Mouse (Mus musculus): ENCODE measurements around the gene Ninl. TPM values are rescaled to one million over a fixed set of nuclear protein-coding genes. Genes with fewer than 3 reads are reported as not detected.
"Not testable (repeated sequence)": the region's sequence is repeated elsewhere in the genome, so short reads cannot be mapped to it uniquely, and the experiment has no call there.

Ninl gene
- total RNA-seq, 2 experiments from 2014 or later: 5.2 to 5.8 TPM

- DNase-seq (ENCODE audit: low spot score in 2 of 2): no peak
Observed at GRCm38 (mm10) chr2:150964641-150965040, 74.5 kb downstream of the Ninl start.

GRCm38 (mm10) chr2:150963246-150963645 lies 75.9 kb downstream of the Ninl start:
- DNase-seq (ENCODE audit: low spot score in 2 of 2): no peak
- intact Hi-C loops (cut with DNase I): no loop called here

More at GRCm38 (mm10) chr2:150964641-150965040, 74.5 kb downstream of the Ninl start:
- intact Hi-C loops (cut with DNase I): no loop called here

DNA sequence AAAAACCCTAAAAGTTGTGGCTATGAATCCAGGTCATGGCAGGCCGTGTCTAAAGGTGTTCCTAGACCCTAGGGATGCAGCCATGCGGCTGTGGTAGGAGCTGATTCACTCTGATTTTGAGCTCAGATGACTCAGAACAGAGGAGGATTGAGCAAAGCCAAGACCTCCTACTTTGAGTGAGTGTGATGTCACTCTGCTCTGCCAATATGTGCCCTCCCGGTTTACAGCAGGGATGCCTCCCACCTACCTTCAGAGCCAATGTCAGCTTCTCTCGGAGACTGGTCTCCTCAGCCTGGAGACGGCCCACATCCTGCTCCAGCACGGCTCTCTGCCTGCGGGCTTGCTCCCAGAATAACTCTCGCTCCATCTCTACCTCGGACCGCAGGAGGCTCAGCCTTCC lies 79.7 kb downstream of the Ninl start:
- peak; percentile 6 to 25 for DNase-seq (ENCODE audit: low spot score in 2 of 2)
- intact Hi-C loops (cut with DNase I): no loop called here

DNA sequence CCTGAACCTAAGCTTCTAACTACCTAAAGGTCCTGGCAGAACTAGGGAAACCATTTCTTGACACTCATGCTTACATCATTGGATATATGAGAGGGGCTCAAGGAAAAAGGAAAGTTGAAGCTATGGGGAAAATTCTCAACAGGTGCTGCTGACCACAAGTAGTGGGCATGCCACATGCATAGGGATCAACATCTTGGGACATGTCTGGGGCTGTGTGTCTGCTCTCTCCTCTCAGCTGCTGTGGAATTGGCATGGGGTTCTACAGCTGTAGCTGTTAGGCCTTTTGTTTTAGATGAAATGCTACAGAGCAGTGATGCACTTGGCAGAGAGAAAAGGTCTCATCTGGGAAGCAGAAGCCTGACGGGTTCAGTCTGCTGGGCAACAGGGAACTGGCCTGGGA lies 83.3 kb downstream of the Ninl start:
- no peak for DNase-seq (ENCODE audit: low spot score in 2 of 2)
- intact Hi-C loops (cut with DNase I): no loop called here

GRCm38 (mm10) chr2:150951201-150951600 lies 88.0 kb downstream of the Ninl start:
- intact Hi-C loops (cut with DNase I): no loop called here
- no peak for DNase-seq (ENCODE audit: low spot score in 2 of 2)

DNA sequence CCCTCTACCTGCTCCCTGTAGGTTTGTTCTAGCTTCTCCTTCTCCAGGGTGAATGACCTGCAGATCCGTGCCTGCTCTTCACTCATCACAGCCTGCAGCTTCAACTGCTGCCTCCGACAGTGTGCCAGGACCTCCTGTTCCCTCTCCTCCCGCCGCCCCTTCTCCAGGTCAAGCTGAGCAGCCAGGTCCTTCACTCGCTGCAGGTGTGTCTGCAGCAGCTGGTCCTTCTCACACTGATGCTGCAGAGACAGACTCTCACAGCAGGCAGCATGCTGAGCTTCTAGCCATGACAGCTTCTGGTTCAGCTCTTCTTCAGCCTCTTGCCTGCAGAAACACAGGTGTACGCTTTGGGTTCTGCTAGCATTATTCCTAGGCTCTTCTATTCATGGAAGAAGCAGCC lies 89.1 kb downstream of the Ninl start:
- intact Hi-C loops (cut with DNase I): no loop called here

GRCm38 (mm10) chr2:150949652-150950051 lies 89.5 kb downstream of the Ninl start:
- no peak for DNase-seq (ENCODE audit: low spot score in 2 of 2)
- intact Hi-C loops (cut with DNase I): no loop called here

More for the DNA sequence above, 89.1 kb downstream of the Ninl start:
- no peak for DNase-seq (ENCODE audit: low spot score in 2 of 2)

DNA sequence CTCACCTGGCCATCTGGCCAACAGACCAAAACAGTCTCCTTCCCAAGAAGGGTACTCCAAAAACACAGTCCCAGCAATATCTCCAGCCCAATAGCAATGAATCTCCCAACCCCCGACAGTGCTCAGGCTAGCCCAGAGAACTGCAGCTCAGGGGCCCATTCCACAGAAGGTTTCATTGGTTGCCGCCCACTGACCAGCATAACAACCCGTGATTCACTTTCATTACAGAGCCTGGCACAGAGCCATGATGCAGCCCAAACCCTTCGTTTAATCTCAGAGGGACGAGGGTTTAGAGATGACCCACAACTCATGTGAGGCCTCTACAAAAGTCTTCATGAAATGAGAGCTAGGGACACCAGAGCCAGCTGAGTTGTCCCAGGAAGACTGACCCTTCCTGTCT lies 90.4 kb downstream of the Ninl start:
- intact Hi-C loops (cut with DNase I): no loop called here
- DNase-seq (ENCODE audit: low spot score in 2 of 2): no peak

- DNase-seq (ENCODE audit: low spot score in 2 of 2); intact Hi-C loops (cut with DNase I): not testable (repeated sequence)
Observed at GRCm38 (mm10) chr2:150947880-150948611, 91.1 kb downstream of the Ninl start.

DNA sequence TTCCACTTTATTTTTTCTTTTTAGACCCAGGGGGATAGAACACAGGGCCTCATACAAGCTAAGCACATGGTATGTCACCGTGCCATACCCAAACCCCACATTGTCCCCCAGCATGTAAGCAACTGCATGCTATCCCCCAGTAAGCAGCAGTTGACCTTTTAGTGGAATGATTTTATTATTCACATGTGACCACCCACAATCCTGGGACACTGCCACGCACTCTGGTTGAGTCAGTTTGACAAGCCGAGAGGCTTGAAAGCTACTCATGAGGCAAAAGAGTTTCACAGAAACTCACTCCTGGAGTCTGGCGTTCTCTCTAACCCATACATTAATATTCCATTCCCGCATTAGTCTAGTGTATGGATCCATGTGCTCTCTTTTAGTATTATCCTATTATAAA lies 91.8 kb downstream of the Ninl start:
- DNase-seq (ENCODE audit: low spot score in 2 of 2); intact Hi-C loops (cut with DNase I): not testable (repeated sequence)

GRCm38 (mm10) chr2:150944017-150944416 lies 95.2 kb downstream of the Ninl start:
- no peak for DNase-seq (ENCODE audit: low spot score in 2 of 2)
- intact Hi-C loops (cut with DNase I): no loop called here

DNA sequence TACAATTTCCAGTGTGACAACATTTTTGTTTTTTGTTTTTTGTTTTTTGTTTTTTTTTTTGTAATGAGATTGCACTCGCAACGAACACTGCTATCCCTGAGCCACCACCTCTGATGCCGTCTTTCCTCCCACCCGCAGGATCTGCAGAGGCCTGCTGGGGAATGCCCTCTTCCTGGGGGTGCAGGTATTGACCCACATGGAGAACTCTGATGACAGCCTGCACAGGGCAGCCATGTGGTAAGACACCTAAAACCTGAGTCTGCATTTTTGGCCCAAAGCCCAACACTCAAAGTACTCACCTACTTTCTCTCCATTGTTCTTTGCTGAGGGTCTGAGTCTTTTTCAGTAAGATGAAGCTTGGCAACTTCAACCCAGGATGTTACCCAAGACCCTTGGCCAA lies 104.5 kb downstream of the Ninl start:
- no peak for DNase-seq (ENCODE audit: low spot score in 2 of 2)
- intact Hi-C loops (cut with DNase I): no loop called here

DNA sequence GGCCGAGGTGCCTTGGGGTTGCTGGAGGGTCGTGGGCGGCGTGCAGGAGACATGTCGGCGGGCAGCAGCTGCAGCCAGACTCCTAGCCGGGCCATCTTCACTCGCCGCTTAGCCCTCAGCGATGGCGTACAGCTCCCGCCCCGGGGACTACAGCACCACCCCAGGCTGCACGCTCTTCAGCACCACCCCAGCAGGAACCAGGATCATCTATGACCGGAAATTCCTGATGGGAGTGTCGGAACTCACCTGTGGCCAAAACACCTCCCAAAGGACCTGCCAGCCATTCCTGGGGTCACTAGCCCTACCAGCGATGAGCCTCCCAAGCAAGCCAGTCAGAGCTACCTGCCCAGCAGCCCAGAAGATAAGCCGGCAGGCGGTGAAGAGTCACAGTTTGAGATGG lies 105.7 kb downstream of the Ninl start:
- no peak for DNase-seq (ENCODE audit: low spot score in 2 of 2)
- intact Hi-C loops (cut with DNase I): no loop called here

DNA sequence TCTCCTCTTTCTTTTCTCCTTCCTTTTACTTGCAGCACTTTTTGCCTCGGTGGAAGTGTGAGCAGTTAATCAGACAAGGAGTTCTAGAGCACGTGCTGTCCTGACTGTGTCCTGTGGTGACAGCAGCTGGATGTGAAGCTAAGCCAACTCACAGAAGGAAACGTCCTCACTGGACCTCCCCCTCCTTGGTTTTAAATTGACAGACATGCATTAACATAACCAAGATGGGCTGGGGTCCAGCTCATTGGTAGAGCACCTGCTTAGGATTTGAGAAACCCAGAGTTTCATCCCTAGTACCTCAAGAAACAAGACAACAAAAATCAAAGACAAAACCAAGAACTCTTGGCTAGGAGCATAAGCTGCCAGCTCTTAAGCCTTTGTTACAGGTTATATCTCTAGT lies 108.4 kb downstream of the Ninl start:
- no peak for DNase-seq (ENCODE audit: low spot score in 2 of 2)
- intact Hi-C loops (cut with DNase I): no loop called here

DNA sequence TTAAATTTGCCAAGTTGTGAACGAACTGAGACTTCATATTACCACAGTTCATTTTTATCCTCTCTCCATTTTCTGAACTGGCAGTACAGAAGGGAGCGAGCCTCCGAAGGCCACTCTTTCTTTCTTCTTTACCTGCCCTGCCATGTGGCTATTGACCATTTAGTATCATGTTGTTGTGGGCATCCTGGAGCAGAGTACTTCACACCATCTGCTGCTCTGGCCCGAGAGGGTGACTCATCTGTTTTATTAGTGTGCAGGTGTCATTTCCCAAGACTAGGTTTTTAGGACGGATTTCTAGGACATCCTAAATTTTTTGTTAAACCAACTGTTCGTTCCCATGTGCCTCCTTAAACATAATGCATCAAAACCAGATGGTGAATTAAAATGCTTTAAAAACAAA lies 110.0 kb downstream of the Ninl start:
- intact Hi-C loops (cut with DNase I): no loop called here
- DNase-seq (ENCODE audit: low spot score in 2 of 2): no peak

DNA sequence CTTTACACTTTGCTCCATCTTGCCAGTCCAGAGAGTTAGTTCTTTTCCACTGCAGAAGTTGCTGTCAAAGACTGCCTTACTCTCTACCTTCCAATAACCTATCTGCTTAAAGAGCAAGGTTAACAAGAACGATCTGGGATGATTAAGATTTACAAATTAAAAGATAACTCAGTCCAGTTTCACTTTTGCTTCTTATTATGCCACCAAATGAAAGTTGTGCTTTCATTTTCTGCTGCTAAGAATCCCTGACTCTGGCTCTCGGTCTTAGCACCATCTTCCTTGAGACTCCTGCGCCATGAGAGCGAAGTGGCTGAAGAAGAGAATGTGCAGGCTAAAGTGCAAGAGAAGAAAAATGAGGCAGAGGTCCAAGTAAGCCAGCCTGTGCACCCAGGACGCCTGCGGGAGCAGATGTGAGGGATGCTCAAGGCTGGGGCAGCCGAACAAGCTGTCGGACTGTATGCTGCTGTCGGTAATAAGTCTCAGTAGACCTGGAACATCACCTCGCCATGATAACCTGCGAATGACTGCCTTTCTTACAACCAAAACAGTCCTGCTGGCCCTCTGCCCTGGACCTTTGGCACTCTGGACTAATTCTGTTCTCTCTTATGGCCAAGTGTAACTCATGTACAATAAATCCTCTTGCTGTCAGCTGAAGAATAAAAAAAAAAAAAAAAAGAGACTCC lies 112.0 kb downstream of the Ninl start:
- no peak for DNase-seq (ENCODE audit: low spot score in 2 of 2)
- intact Hi-C loops (cut with DNase I): no loop called here

DNA sequence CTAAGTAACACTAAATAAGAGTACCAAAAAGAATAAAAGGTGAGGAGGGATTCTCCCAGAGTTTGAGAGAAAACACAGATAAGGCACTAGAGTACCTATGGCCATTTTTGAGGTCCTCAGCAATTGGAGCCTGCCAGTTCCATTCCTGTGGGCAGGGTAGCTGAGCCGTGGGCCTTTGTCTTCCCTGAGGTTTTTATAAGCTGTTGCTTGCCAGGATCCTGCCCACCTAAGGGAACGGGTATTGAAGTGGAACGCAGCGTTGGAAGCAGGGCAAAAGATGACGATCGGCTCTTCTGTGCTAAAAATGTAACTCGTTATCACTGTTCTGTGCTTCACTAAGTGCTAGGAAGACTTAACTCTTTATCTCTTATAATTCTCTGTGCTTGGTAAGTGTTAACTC lies 115.7 kb downstream of the Ninl start:
- intact Hi-C loops (cut with DNase I): loop anchor here (5.0 kb wide), 1 partner anchor 79 kb away; no protein-coding TSS in a partner anchor
- no peak for DNase-seq (ENCODE audit: low spot score in 2 of 2)

GRCm38 (mm10) chr2:150923026-150923425 lies 116.2 kb downstream of the Ninl start:
- DNase-seq (ENCODE audit: low spot score in 2 of 2): no peak
- intact Hi-C loops (cut with DNase I): loop anchor here (5.0 kb wide), 1 partner anchor 79 kb away; no protein-coding TSS in a partner anchor

DNA sequence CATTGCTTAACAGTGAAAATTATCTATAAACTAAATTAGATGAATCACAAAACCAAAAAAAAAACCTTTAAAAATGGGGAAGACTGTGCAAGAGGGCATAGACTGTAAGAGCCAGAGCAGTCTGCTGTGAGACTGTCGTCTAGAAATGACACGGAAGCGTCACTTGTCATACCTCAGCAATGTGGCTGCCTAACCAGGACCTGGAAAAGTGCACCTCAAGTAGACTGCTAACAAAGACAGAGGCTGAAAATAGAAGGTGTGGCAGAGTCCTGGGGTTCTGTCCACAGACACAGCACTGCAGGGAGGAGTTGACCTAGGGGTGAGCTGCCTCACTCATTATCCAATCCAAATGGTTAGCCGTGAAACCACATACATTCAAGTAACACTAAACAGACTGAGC lies 117.0 kb downstream of the Ninl start:
- DNase-seq (ENCODE audit: low spot score in 2 of 2): no peak
- intact Hi-C loops (cut with DNase I): loop anchor here (5.0 kb wide), 1 partner anchor 80 kb away; no protein-coding TSS in a partner anchor

DNA sequence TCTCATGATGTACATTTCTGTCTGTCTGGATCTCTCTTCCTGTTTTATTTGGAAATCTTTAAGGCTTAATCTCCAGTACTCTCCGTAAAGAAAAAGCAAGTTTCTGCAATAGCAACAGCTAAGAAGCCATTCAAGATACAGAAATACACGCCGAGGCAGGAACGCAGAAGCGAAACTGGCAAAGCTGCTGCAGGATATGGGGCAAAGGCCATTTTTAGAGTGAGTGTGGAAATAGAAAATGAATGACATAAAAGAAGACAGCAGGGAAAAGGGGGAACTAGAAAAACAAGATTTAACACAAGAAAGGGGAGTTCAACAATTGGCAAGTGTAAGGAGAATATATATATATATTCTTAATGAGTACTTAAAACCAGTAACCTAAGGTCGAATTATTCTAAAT lies 117.5 kb downstream of the Ninl start:
- no peak for DNase-seq (ENCODE audit: low spot score in 2 of 2)
- intact Hi-C loops (cut with DNase I): loop anchor here (5.0 kb wide), 1 partner anchor 81 kb away; no protein-coding TSS in a partner anchor

DNA sequence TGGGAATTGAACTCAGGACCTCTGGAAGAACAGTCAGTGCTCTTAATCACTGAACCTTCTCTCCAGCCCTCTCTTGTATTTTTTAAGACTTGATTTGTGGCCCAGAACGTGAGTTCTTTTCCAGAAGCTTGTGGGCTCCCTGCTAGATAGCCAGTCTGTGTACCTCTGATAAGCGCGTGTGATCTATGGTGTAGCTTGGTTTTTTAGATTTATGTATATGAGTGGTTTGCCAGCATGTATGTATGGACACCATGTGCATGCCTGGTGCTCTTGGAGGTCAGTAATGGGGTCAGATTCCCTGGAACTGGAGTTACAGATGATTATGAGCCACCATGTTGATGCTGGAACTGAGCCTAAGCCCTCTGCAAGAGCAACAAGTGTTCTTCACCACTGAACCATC lies 118.6 kb downstream of the Ninl start:
- intact Hi-C loops (cut with DNase I): loop anchor here (5.0 kb wide), 1 partner anchor 82 kb away; no protein-coding TSS in a partner anchor
- no peak for DNase-seq (ENCODE audit: low spot score in 2 of 2)

Data from left cerebral cortex, postnatal 14 days (tissue).